Mouse (Mus musculus) adrenal gland, postnatal 10 days (tissue): ENCODE measurements at regions not wholly inside any gene's neighbourhood (a gene's known extent, or its start where the extent isn't known, plus 50 kb on each side); places are given as distances from the start of the nearest gene placed in this dataset.
"Not testable (repeated sequence)": the region's sequence is repeated elsewhere in the genome, so short reads cannot be mapped to it uniquely, and the experiment has no call there.

Source experiments
- DNase-seq: peaks from one replicate; pipeline ENCODE4 v3.0.0; 2021; ENCODE audit warnings: mixed read lengths

DNA sequence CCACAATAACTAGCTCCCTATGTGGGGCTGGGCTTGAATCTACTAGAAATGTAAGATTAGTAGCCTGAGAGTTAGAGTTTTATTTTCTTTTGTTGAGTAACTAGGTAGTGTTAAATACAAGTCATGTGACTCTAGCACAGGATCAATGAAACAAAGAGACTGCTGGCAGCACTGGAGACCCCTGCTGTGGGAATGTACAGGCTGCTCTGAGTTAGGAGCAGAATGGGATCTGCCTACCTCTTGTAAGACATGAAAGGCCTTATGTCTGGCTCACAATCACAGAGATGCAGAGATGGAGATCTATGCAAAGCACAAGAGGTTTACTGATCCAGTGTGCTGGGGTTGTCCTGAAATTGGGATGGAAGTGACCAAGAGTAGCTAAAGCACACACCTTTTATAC, 193.9 kb upstream of the Kcnmb2 start:
- DNase-seq = not testable (repeated sequence)

DNA sequence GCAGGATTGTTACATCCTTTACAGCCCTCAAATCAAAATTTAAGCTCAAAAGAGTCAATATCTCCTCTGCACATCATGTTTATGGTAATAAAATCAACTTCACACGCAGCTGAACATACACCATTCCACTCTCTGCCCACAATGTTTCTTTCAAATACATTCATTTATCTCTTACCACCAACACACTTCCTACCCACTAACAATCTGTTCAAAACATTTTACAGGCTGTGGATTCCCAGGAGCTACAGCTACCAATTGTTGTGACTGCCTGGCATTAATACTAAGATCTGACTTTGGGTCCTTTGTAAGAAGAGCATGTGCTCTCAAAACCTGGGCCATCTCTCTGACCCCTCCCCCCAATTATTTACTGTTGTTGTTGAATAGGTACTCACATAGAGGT, 161.0 kb upstream of the Kcnmb2 start:
- DNase-seq = no peak

- DNase-seq = no peak
Observed at GRCm38 (mm10) chr3:31755881-31756280, 146.4 kb upstream of the Kcnmb2 start.

DNA sequence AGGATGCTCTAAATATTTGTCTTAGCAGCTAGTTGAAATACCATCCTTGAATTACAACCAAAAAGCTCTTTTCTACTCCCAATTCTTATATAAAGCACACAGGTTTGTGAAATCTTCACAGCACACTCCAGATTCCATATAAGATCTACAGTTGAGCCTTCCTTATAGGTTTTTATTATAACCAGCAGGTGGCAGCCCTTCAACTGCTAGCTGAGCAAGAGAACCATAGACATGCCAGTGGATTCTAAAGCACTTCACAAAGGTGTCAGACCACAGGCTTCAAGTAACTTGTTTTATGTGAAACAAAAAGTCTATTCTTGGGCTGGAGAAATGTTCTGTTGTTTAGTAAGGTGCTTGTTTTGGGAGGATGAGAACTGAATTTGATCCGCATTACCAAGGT, 133.1 kb upstream of the Kcnmb2 start:
- DNase-seq = peak; percentile 3

DNA sequence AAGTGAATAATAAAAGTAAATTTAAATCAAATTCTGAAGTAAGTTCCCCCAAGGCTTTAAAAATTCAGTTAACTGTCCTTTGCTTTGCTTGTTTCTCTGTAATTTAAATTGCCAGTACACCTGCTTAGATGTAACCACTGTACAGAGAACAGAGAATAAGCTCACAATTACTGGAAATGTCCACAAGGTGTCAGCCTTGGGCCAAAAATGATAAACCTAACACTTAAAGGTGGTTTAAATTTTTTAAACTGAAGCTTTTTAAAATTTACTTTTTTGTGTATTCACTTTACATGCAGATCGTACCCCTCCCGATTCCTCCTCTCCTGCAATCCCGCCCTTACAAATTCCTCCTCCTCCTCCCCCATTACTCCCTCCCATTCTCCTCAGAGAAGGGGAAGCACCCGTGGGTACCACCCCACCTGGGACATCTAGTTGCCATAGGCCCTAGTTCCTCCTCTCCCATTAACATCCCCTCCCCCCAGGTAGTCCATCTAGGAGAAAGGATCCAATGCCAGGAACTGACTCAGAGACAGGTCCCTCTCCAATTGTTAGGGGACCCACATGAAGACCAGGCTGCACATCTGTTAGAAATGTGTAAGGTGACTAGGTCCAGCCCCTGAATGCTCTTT, 111.9 kb upstream of the Kcnmb2 start:
- peak; percentile 41 for DNase-seq

DNA sequence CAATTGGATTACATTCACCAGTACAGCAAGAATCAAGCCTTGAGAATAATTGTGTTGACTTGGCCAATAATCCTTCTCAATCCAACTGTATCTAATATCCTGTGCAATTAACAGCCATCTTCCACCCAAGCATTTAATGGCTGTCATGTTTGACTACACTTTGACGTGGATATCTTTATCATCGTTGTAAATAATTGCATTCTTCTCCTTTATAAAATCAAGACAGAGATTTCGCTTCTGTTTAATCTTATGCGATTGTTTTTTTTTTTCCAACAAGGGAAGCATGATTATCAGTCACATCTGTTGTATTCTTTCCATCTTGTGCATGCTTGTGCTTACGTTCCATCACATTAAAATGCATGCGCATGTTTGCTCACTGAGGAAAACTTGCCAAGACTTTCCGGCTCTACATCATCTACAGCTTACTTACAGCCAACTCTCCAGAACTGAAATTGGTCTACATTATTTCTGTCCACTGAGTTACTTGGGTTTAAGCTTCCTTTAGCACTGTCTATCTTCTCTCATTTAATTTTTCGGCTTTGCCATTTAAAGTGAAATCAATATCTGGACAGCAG, 108.8 kb upstream of the Kcnmb2 start:
- no peak for DNase-seq

DNA sequence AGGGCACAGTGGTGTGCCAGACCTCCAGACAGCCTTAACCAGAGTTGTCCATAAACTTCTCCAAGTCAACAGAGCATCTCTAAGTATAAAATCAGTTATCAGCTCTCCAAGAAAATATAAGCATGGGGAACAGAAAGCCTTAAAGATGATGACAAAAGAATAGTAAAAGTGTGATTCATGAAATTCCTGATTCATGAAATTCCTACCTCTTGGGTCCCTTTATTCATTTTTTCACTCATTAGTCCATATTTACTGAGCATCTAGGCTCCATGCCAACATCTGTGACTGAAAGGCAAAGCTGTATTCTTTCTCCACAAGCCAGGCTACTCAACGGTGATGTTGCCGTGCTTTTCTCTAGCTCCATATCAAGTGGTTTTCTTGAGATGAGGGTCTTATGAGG, 105.7 kb upstream of the Kcnmb2 start:
- no peak for DNase-seq

GRCm38 (mm10) chr3:31799192-31799591, 103.1 kb upstream of the Kcnmb2 start:
- DNase-seq = no peak

- DNase-seq = no peak
Observed at GRCm38 (mm10) chr3:31804038-31804437, 98.3 kb upstream of the Kcnmb2 start.

DNA sequence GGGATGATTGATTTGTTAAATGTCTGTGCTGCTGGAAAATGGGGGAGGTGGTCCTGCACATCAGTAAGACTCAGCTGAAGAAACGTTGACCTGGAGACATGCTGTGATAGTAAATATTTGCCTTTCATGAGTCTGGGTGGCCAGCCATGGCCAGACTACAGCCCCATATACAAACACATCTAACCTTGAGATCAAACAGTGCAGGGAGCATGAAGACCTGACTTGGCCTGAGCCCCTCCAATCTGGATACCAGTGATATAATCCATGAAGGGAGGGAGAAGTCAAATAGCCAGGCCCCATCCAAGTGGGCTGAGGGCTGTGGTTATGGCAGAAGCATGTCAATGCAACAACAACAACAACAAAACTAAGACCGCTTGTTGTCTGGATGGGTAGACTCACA, 94.6 kb upstream of the Kcnmb2 start:
- no peak for DNase-seq

DNA sequence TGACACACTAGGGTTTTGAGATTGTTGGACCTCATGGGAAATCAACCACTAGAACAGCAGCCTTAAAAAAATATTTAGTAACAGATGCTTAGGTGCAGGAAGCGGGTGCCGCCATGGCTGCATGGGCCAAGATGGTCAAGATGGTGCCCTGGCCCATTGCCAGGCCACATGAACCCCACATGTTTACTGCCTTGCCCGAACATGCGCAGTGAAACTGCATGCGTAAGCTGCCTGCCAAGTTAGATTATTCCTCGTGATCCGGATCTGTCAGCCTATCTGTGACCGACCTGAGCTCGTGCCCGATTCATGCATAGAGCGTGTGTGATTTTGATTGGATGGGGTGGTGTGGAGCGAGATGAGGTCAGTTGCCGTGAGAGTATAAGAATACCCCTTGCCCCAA, 93.2 kb upstream of the Kcnmb2 start:
- not testable (repeated sequence) for DNase-seq

- no peak for DNase-seq
Observed at GRCm38 (mm10) chr3:31811232-31811631, 91.1 kb upstream of the Kcnmb2 start.

- DNase-seq = no peak
Observed at GRCm38 (mm10) chr3:31831913-31832312, 70.4 kb upstream of the Kcnmb2 start.

GRCm38 (mm10) chr3:31841253-31841652, 61.1 kb upstream of the Kcnmb2 start:
- DNase-seq = no peak

- no peak for DNase-seq
Observed at GRCm38 (mm10) chr3:31847087-31847486, 55.2 kb upstream of the Kcnmb2 start.
